ENCODE assay signal across 26 mouse cellular contexts in genomic region chr6:34567298-34567697, GRCm38 (mm10). TPM values are rescaled to one million over a fixed set of nuclear protein-coding genes. Genes with fewer than 3 reads are reported as not detected.
DNase-seq lines count a peak whose midpoint lies in the region; ATAC-seq and TF ChIP-seq lines count a peak whose summit lies in the region.
"Had no signal": no experiment of that assay in that cellular context is flagged by ENCODE, and none has a peak within 500 bp of the region (broad histone marks: within the 10 kb centered on the region; RNA-seq: fewer than 3 reads in every experiment).

No protein-coding gene starts in this region.

- no peaks in the 10 kb centered on the region for H3K9me3 ChIP-seq in liver, embryonic 16.5 days (replicated peaks; ENCODE audit: control insufficient read depth, low read length)
- no peaks in the 10 kb centered on the region for H3K9me3 ChIP-seq in liver, embryonic 11.5 days (ENCODE audit: control insufficient read depth, low read length)
- H3K9me3 ChIP-seq: hindbrain, embryonic 10.5 days; neural tube, embryonic 12.5 days had no signal

- CTCF ChIA-PET in Patski (lab: Charles Lee): interaction anchor here (1.0 to 3.0 kb wide), 3 partner anchors 14 to 18 kb away, joined by 3 to 10 read pairs (median 6); no protein-coding TSS in a partner anchor

- peak; percentile 65 for ATAC-seq in liver, embryonic 16.5 days (ENCODE audit: low read depth)
- no peak for ATAC-seq in liver, embryonic 11.5 days (replicated peaks; ENCODE audit: low FRiP score)
- ATAC-seq in Patski: peak; percentile 51
- ATAC-seq: forebrain, embryonic 14.5 days; hindbrain, embryonic 16.5 days; midbrain, embryonic 16.5 days had no signal

- no peak overlapping the region for H3K9ac ChIP-seq in liver, embryonic 16.5 days (ENCODE audit: low read depth, low read length)
- no peak overlapping the region for H3K9ac ChIP-seq in liver, embryonic 11.5 days (ENCODE audit: low read depth, low read length)
- H3K9ac ChIP-seq: neural tube, embryonic 12.5 days had no signal

- 65% methylated on average over 5 of the region's 5 CpGs for WGBS in liver, embryonic 16.5 days (ENCODE audit: insufficient replicate concordance)
- 79% methylated on average over 5 of the region's 5 CpGs for WGBS in liver, embryonic 11.5 days

- H3K4me2 ChIP-seq in liver, embryonic 16.5 days (ENCODE audit: low read depth, low read length): no peak overlapping the region
- H3K4me2 ChIP-seq in liver, embryonic 11.5 days: no peak overlapping the region
- H3K4me2 ChIP-seq in myocyte (ENCODE audit: low read depth): no peak overlapping the region
- H3K4me2 ChIP-seq: midbrain, embryonic 11.5 days; neural tube, embryonic 12.5 days had no signal

- no peaks in the 10 kb centered on the region for H3K79me2 ChIP-seq in myocyte (ENCODE audit: control insufficient read depth, insufficient read depth)

- TF ChIP-seq POLR2A in myocyte (IDR thresholded peaks at IDR 0.05; ENCODE audit: insufficient read length, low read depth): no peak

- H3K4me1 ChIP-seq in liver, embryonic 16.5 days (ENCODE audit: control insufficient read depth, low read depth, low read length): no peaks in the 10 kb centered on the region
- no peaks in the 10 kb centered on the region for H3K4me1 ChIP-seq in liver, embryonic 11.5 days (replicated peaks; ENCODE audit: control insufficient read depth, insufficient read depth, low read length)
- H3K4me1 ChIP-seq: hindbrain, embryonic 10.5 days; neural tube, embryonic 12.5 days had no signal

- H3K27ac ChIP-seq in liver, embryonic 16.5 days (ENCODE audit: low read length): no peak overlapping the region
- no peak overlapping the region for H3K27ac ChIP-seq in liver, embryonic 11.5 days (ENCODE audit: low read depth, low read length)
- H3K27ac ChIP-seq: hindbrain, embryonic 10.5 days; neural tube, embryonic 12.5 days had no signal

- DNase-seq in liver, embryonic 11.5 days (ENCODE audit: low spot score): no peak
- DNase-seq in Patski (ENCODE audit: low read depth, low spot score): no peak
- DNase-seq in gonadal fat pad, adult 2 months (ENCODE audit: low read depth): peak; percentile 24
- DNase-seq in embryo, embryonic 11 days: no peak
- DNase-seq in T-cell, adult 2 months (ENCODE audit: low spot score): no peak
- DNase-seq in c-Kit-positive CD71-positive TER-119-positive erythroid progenitor cells, embryonic 14.5 days (ENCODE audit: low spot score): no peak
- DNase-seq: adrenal gland, adult 8-10 months; B cell, adult 2 months; cerebellum, adult 8-10 months; cerebellum, postnatal 25 days; heart, postnatal 14 days; kidney, adult 11 months; kidney, postnatal 25 days; liver; lung, adult 18-20 months; lung, postnatal 36 days; thymus, postnatal 14 days had no signal

- no peaks in the 10 kb centered on the region; the same call in 1 of the 2 replicates for H3K27me3 ChIP-seq in liver, embryonic 16.5 days (ENCODE audit: control insufficient read depth, insufficient read depth, low read depth, low read length)
- H3K27me3 ChIP-seq in liver, embryonic 11.5 days (replicated peaks; ENCODE audit: control insufficient read depth, insufficient read depth, low read length): no peaks in the 10 kb centered on the region
- H3K27me3 ChIP-seq in Patski (no peaks in the 10 kb centered on the region), myocyte (ENCODE audit: control insufficient read depth, insufficient read depth, insufficient read length) (no peaks in the 10 kb centered on the region)
- H3K27me3 ChIP-seq: CH12.LX; neural tube, embryonic 12.5 days had no signal

- H3K36me3 ChIP-seq in liver, embryonic 16.5 days (ENCODE audit: control insufficient read depth, insufficient read depth): no peaks in the 10 kb centered on the region
- no peaks in the 10 kb centered on the region for H3K36me3 ChIP-seq in liver, embryonic 11.5 days (ENCODE audit: control insufficient read depth, insufficient read depth, low read length)
- no peaks in the 10 kb centered on the region for H3K36me3 ChIP-seq in myocyte (ENCODE audit: control insufficient read depth, insufficient read depth)
- H3K36me3 ChIP-seq: hindbrain, embryonic 10.5 days; neural tube, embryonic 12.5 days had no signal

- no peak for TF ChIP-seq CTCF in Patski (IDR thresholded peaks at IDR 0.05)

- POLR2A ChIA-PET in Patski (lab: Charles Lee): interaction anchor here (1.2 kb wide), 1 partner anchor 17 kb away, joined by 3 read pairs; no protein-coding TSS in a partner anchor

- in situ Hi-C loops in Patski (cut with MboI; ENCODE audit: low pct_unique_long_range_greater_than_20kb): no loop called here

- H3ac ChIP-seq in myocyte (ENCODE audit: control insufficient read depth, insufficient read length): no peak overlapping the region

- H3K4me3 ChIP-seq in liver, embryonic 16.5 days (ENCODE audit: low read depth, low read length): no peak overlapping the region
- H3K4me3 ChIP-seq in liver, embryonic 11.5 days (ENCODE audit: low read depth, low read length): no peak overlapping the region
- H3K4me3 ChIP-seq in myocyte: no peak overlapping the region
- H3K4me3 ChIP-seq: hindbrain, embryonic 10.5 days; neural tube, embryonic 12.5 days had no signal

TF ChIP-seq in myocyte, 11 proteins besides CTCF, POLR2A, EP300 and RAD21:
- TF ChIP-seq CEBPB (IDR thresholded peaks at IDR 0.05; ENCODE audit: insufficient read depth, poor library complexity, severe bottlenecking) (0 out of 2 replicates have a peak, but pooled peaks have one; percentile 35), TCF3 (IDR thresholded peaks at IDR 0.05; ENCODE audit: insufficient read length, low read depth) (no peak)

RNA-seq across cellular contexts. Expression of gene Cald1, which starts 31.0 kb away (rescaled TPM):
- 66.8 and 68.7 TPM in 2 replicates for polyA plus RNA-seq in liver, embryonic 16.5 days (2015; fragmentation: Nextera tagmentation; extraction: Ambion mirVana)
- polyA plus RNA-seq in liver, embryonic 11.5 days (2014; fragmentation: Nextera tagmentation; extraction: Ambion mirVana): 120 and 134 TPM in 2 replicates
- polyA plus RNA-seq in Patski (2021): 800 TPM
- 38.2 and 39.6 TPM in 2 replicates for polyA plus RNA-seq in gonadal fat pad, adult 2 months (2012; rRNA removed)
- polyA plus RNA-seq in myocyte (2012; fragmentation: generic; extraction: Trizol): 88.1 TPM
